ENCODE assay signal across 9 mouse cellular contexts in genomic region chr5:25530629-25531028, GRCm38 (mm10). TPM values are rescaled to one million over a fixed set of nuclear protein-coding genes. Genes with fewer than 3 reads are reported as not detected.
A peak's percentile ranks its signal among the peaks of the same experiment; 100 is the strongest.
DNase-seq lines count a peak whose midpoint lies in the region; ATAC-seq lines count a peak whose summit lies in the region.
"Had no signal": no experiment of that assay in that cellular context is flagged by ENCODE, and none has a peak within 500 bp of the region (broad histone marks: within the 10 kb centered on the region; RNA-seq: fewer than 3 reads in every experiment).

No protein-coding gene starts in this region.

- H3K27ac ChIP-seq in lung, embryonic 16.5 days (ENCODE audit: low read length): no peak overlapping the region
- H3K27ac ChIP-seq in limb, embryonic 11.5 days (replicated peaks; ENCODE audit: low read depth, low read length): no peak overlapping the region
- H3K27ac ChIP-seq in stomach, embryonic 15.5 days: no peak overlapping the region

- ATAC-seq in CD4-positive, CD25-positive, alpha-beta regulatory T cell, adult 4 months: no peak
- ATAC-seq in lung, embryonic 16.5 days (ENCODE audit: low read depth): no peak
- ATAC-seq in limb, embryonic 11.5 days (ENCODE audit: insufficient number of reproducible peaks, low FRiP score, low TSS enrichment, low read depth): no peak
- no peak for ATAC-seq in stomach, embryonic 15.5 days (ENCODE audit: insufficient read depth, low FRiP score, low read depth)

- H3K9ac ChIP-seq in lung, embryonic 16.5 days (ENCODE audit: low read length): no peak overlapping the region
- no peak overlapping the region for H3K9ac ChIP-seq in limb, embryonic 11.5 days (ENCODE audit: low read length)
- H3K9ac ChIP-seq in stomach, embryonic 15.5 days: no peak overlapping the region

- peak; percentile 15 for DNase-seq in CD4-positive, CD25-positive, alpha-beta regulatory T cell, adult 2 months (ENCODE audit: low read depth, low spot score)
- no peak for DNase-seq in lung, postnatal 36 days
- no peak for DNase-seq in limb, embryonic 11.5 days (ENCODE audit: low spot score)
- DNase-seq in urinary bladder, postnatal 10 days (ENCODE audit: low spot score): no peak
- DNase-seq in layer of hippocampus, adult 8-10 months (ENCODE audit: low spot score in 2 of 2): no peak

- no peaks in the 10 kb centered on the region for H3K4me1 ChIP-seq in lung, embryonic 16.5 days (replicated peaks; ENCODE audit: control insufficient read depth, insufficient read depth, low read length)
- H3K4me1 ChIP-seq in limb, embryonic 11.5 days (ENCODE audit: control insufficient read depth, insufficient read depth, low read length): peaks cover 3% of the 10 kb centered on the region; the same call in 1 of the 2 replicates
- peaks cover 13% of the 10 kb centered on the region; the same call in 1 of the 2 replicates for H3K4me1 ChIP-seq in stomach, embryonic 15.5 days

- WGBS in lung, embryonic 16.5 days: 13% methylated on average over 2 of the region's 2 CpGs
- WGBS in limb, embryonic 11.5 days: 46% methylated on average over 2 of the region's 2 CpGs
- WGBS in stomach, embryonic 15.5 days: 15% methylated on average over 2 of the region's 2 CpGs

- H3K9me3 ChIP-seq in lung, embryonic 16.5 days (ENCODE audit: control insufficient read depth, low read length): no peaks in the 10 kb centered on the region
- no peaks in the 10 kb centered on the region for H3K9me3 ChIP-seq in limb, embryonic 11.5 days (ENCODE audit: control insufficient read depth, low read length)
- no peaks in the 10 kb centered on the region for H3K9me3 ChIP-seq in stomach, embryonic 15.5 days

- H3K4me3 ChIP-seq in lung, embryonic 16.5 days (ENCODE audit: low read length): peak overlapping the region; percentile 85
- H3K4me3 ChIP-seq in limb, embryonic 11.5 days (ENCODE audit: low read depth, low read length): peak overlapping the region; percentile 63
- H3K4me3 ChIP-seq in stomach, embryonic 15.5 days (replicated peaks): peak overlapping the region; percentile 80

- H3K4me2 ChIP-seq in lung, embryonic 16.5 days (ENCODE audit: low read depth, low read length): peak overlapping the region; percentile 58
- H3K4me2 ChIP-seq in limb, embryonic 11.5 days (ENCODE audit: low read depth, severe bottlenecking): no peak overlapping the region; the same call in 1 of the 2 replicates
- peak overlapping the region; percentile 54; the same call in 1 of the 2 replicates for H3K4me2 ChIP-seq in stomach, embryonic 15.5 days

- H3K27me3 ChIP-seq in lung, embryonic 16.5 days (ENCODE audit: control insufficient read depth, insufficient read depth, low read depth, low read length): no peaks in the 10 kb centered on the region
- H3K27me3 ChIP-seq in limb, embryonic 11.5 days (ENCODE audit: control insufficient read depth, insufficient read depth, low read length): no peaks in the 10 kb centered on the region
- H3K27me3 ChIP-seq in stomach, embryonic 15.5 days (replicated peaks): no peaks in the 10 kb centered on the region

- no peaks in the 10 kb centered on the region for H3K36me3 ChIP-seq in lung, embryonic 16.5 days (ENCODE audit: control insufficient read depth, insufficient read depth, low read length)
- H3K36me3 ChIP-seq in limb, embryonic 11.5 days (ENCODE audit: control insufficient read depth, insufficient read depth, low read length): no peaks in the 10 kb centered on the region
- H3K36me3 ChIP-seq in stomach, embryonic 15.5 days: no peaks in the 10 kb centered on the region

RNA-seq across cellular contexts. Expression of gene Cct8l1, which starts 14.8 kb away (rescaled TPM):
- polyA plus RNA-seq in CD4-positive, CD25-positive, alpha-beta regulatory T cell, adult 4 months (2017; shearing (Covaris generic)): not detected
- polyA plus RNA-seq in lung, embryonic 16.5 days (2015; fragmentation: Nextera tagmentation; extraction: Ambion mirVana): not detected in 2 replicates
- polyA plus RNA-seq in limb, embryonic 11.5 days (2014; fragmentation: Nextera tagmentation; extraction: Ambion mirVana): not detected in 2 replicates
- 0.09 TPM in 1 of 2 replicates, not detected in the other for polyA plus RNA-seq in stomach, embryonic 15.5 days (2015; fragmentation: Nextera tagmentation; extraction: Ambion mirVana)
- total RNA-seq in layer of hippocampus, adult 8-10 months (2022): under 1 TPM; 0.23 to 0.61 (median 0.36) TPM
- total RNA-seq: common myeloid progenitor, adult 5-6 weeks had no signal

RNA-seq across cellular contexts. Expression of gene Kmt2c, which starts 32.0 kb away (rescaled TPM):
- polyA plus RNA-seq in CD4-positive, CD25-positive, alpha-beta regulatory T cell, adult 4 months (2017; shearing (Covaris generic)): 10 to 100 TPM; 37.5 to 38.5 TPM
- 10.2 and 10.4 TPM in 2 replicates for polyA plus RNA-seq in lung, embryonic 16.5 days (2015; fragmentation: Nextera tagmentation; extraction: Ambion mirVana)
- polyA plus RNA-seq in limb, embryonic 11.5 days (2014; fragmentation: Nextera tagmentation; extraction: Ambion mirVana): 14.2 and 16.6 TPM in 2 replicates
- 13.4 and 14.2 TPM in 2 replicates for polyA plus RNA-seq in stomach, embryonic 15.5 days (2015; fragmentation: Nextera tagmentation; extraction: Ambion mirVana)
- total RNA-seq in layer of hippocampus, adult 8-10 months (2022): 10 to 100 TPM; 68.4 to 91.8 (median 77.2) TPM
